Mouse (Mus musculus) midbrain, embryonic 16.5 days (tissue): ENCODE results near the gene Plekha6. TPM values are rescaled to one million over a fixed set of nuclear protein-coding genes. Genes with fewer than 3 reads are reported as not detected.
"Not testable (repeated sequence)": the region's sequence is repeated elsewhere in the genome, so short reads cannot be mapped to it uniquely, and the experiment has no call there.

Source experiments
- ATAC-seq: fragments of 200-750 bp; cut with Nextera tagmentation; 2 replicates; pipeline ENCODE4 v1.8.0; 2017; ENCODE audit warnings: moderate TSS enrichment
- H3K27ac ChIP-seq: fragments of 300-500 bp; sonication (generic); 2 replicates; pipeline ENCODE4 v1.5.1; 2014; ENCODE audit warnings: mild to moderate bottlenecking, low read length, mixed read lengths
- H3K27me3 ChIP-seq: fragments of 300-500 bp; sonication (generic); 2 replicates; pipeline ENCODE4 v1.6.1; 2014; ENCODE audit warnings: low read depth, low read length, mixed read lengths; ENCODE audit not compliant: control insufficient read depth, insufficient read depth
- H3K36me3 ChIP-seq: fragments of 300-500 bp; sonication (generic); 2 replicates; pipeline ENCODE4 v1.6.1; 2014; ENCODE audit warnings: mild to moderate bottlenecking, low read length, moderate library complexity, mixed read lengths; ENCODE audit not compliant: control insufficient read depth, insufficient read depth
- H3K4me1 ChIP-seq: fragments of 300-500 bp; sonication (generic); 2 replicates; pipeline ENCODE4 v1.6.1; 2014; ENCODE audit warnings: mild to moderate bottlenecking, low read length, mixed read lengths; ENCODE audit not compliant: control insufficient read depth, insufficient read depth
- H3K4me2 ChIP-seq: fragments of 300-500 bp; sonication (generic); 2 replicates; pipeline ENCODE4 v1.6.1; 2014; ENCODE audit warnings: mild to moderate bottlenecking, low read length, mixed read lengths
- H3K4me3 ChIP-seq: fragments of 300-500 bp; sonication (generic); 2 replicates; pipeline ENCODE4 v1.5.1; 2014; ENCODE audit warnings: low read depth, mild to moderate bottlenecking, low read length, moderate library complexity, mixed read lengths
- H3K9ac ChIP-seq: fragments of 300-500 bp; sonication (generic); 2 replicates; pipeline ENCODE4 v1.6.1; 2014; ENCODE audit warnings: low read depth, low read length, mixed read lengths
- H3K9me3 ChIP-seq: fragments of 300-500 bp; sonication (generic); replicated peaks from 2 replicates; pipeline ENCODE4 v1.6.1; 2014; ENCODE audit warnings: mild to moderate bottlenecking, low read length, mixed read lengths; ENCODE audit not compliant: control insufficient read depth, poor library complexity, severe bottlenecking
- WGBS: fragments of 180-500 bp; shearing (Covaris S2); extraction: QIAGEN DNeasy Blood & Tissue Kit; methylation state at CpG from one replicate; pipeline ENCODE4 v1.1.7; 2014; 5-methylcytosine and 5-hydroxymethylcytosine counted together
- polyA plus RNA-seq: library from polyadenylated mRNA; unstranded; fragments of >200 nt; fragmentation: Nextera tagmentation; extraction: Ambion mirVana; gene quantifications from 2 replicates; pipeline ENCODE4 v1.2.1, GENCODE M21; 2015

Plekha6 gene
- polyA plus RNA-seq, 1 experiment from 2014 or later: 17.3 TPM

GRCm38 (mm10) chr1:133328299-133328795, 164.3 kb downstream of the Plekha6 start:
- no peak for ATAC-seq
- 47% methylated on average over 6 of the region's 6 CpGs for WGBS
- Histone ChIP-seq H3K27ac (no peak overlapping the region), H3K36me3 (no peaks in the 10 kb centered on the region), H3K9me3 (no peaks in the 10 kb centered on the region), H3K4me2 (no peak overlapping the region), H3K4me1 (peaks cover 21% of the 10 kb centered on the region), H3K4me3 (no peak overlapping the region), H3K9ac (no peak overlapping the region), H3K27me3 (no peaks in the 10 kb centered on the region)

- Histone ChIP-seq H3K4me1 (peaks cover 21% of the 10 kb centered on the region), H3K9me3 (no peaks in the 10 kb centered on the region), H3K27ac (no peak overlapping the region), H3K4me2 (peak overlapping the region; percentile 61), H3K9ac (peak overlapping the region; percentile 54), H3K27me3 (no peaks in the 10 kb centered on the region), H3K4me3 (peak overlapping the region; percentile 27), H3K36me3 (no peaks in the 10 kb centered on the region)
- ATAC-seq: no peak; the same call in 1 of the 2 replicates
- WGBS: 10% methylated on average over 30 of the region's 34 CpGs
These were observed 165.1 kb downstream of the Plekha6 start for GRCm38 (mm10) chr1:133328896-133329637.

- no peaks in the 10 kb centered on the region for H3K36me3 ChIP-seq
- H3K9ac ChIP-seq: peak overlapping the region; percentile 54
- H3K27ac ChIP-seq: no peak overlapping the region
- ATAC-seq: no peak
- peak overlapping the region; percentile 61 for H3K4me2 ChIP-seq
- H3K4me3 ChIP-seq: peak overlapping the region; percentile 27
- WGBS: 19% methylated on average over 7 of the region's 7 CpGs
- H3K9me3 ChIP-seq: no peaks in the 10 kb centered on the region
- H3K4me1 ChIP-seq: peaks cover 21% of the 10 kb centered on the region
- H3K27me3 ChIP-seq: no peaks in the 10 kb centered on the region
These were observed 165.6 kb downstream of the Plekha6 start for GRCm38 (mm10) chr1:133329638-133329964.

DNA sequence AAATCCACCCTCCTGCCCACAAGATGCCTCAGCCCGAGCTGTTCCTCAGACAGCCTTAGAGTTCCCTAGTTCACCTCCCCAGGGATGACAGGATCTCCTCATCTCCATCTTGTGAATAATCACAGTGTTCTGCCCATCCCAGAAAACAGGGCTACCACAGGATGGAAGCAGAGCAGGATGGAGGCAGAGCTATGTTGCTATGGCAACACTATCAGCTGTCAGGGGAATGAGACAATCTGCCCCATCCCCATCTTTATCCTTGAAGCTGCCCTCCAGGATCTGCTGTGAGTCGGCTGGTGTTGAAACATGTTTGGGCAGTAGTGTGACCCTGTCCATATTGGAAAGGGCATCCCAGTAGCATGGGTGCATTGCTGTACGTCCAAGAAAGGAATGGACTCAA, 167.1 kb downstream of the Plekha6 start:
- Histone ChIP-seq H3K4me1 (peaks cover 21% of the 10 kb centered on the region), H3K4me2 (no peak overlapping the region), H3K27ac (peak overlapping the region; percentile 38), H3K36me3 (no peaks in the 10 kb centered on the region), H3K27me3 (no peaks in the 10 kb centered on the region), H3K9me3 (no peaks in the 10 kb centered on the region), H3K4me3 (no peak overlapping the region), H3K9ac (no peak overlapping the region)
- peak; percentile 90 for ATAC-seq
- 23% methylated on average over 3 of the region's 3 CpGs for WGBS

GRCm38 (mm10) chr1:133332656-133333430, 168.8 kb downstream of the Plekha6 start:
- 89% methylated on average over 11 of the region's 11 CpGs for WGBS
- H3K9ac ChIP-seq: no peak overlapping the region
- peaks cover 21% of the 10 kb centered on the region for H3K4me1 ChIP-seq
- H3K27ac ChIP-seq: no peak overlapping the region
- no peaks in the 10 kb centered on the region for H3K36me3 ChIP-seq
- ATAC-seq: no peak
- no peak overlapping the region for H3K4me3 ChIP-seq
- H3K4me2 ChIP-seq: no peak overlapping the region
- no peaks in the 10 kb centered on the region for H3K27me3 ChIP-seq
- no peaks in the 10 kb centered on the region for H3K9me3 ChIP-seq

- 31% methylated on average over 6 of the region's 6 CpGs for WGBS
These were observed 169.9 kb downstream of the Plekha6 start for GRCm38 (mm10) chr1:133333937-133334336.

GRCm38 (mm10) chr1:133340403-133340802, 176.4 kb downstream of the Plekha6 start:
- H3K9ac ChIP-seq, H3K36me3 ChIP-seq, H3K27ac ChIP-seq, H3K4me2 ChIP-seq, H3K4me1 ChIP-seq, H3K4me3 ChIP-seq, H3K27me3 ChIP-seq, ATAC-seq, H3K9me3 ChIP-seq: not testable (repeated sequence)
- 74% methylated on average over 1 of the region's 1 CpGs for whole genome bisulfite sequencing

More at GRCm38 (mm10) chr1:133333937-133334336, 169.9 kb downstream of the Plekha6 start:
- H3K4me2 ChIP-seq: no peak overlapping the region
- no peak overlapping the region for H3K27ac ChIP-seq
- peaks cover 16% of the 10 kb centered on the region for H3K4me1 ChIP-seq
- no peaks in the 10 kb centered on the region for H3K9me3 ChIP-seq
- no peaks in the 10 kb centered on the region for H3K27me3 ChIP-seq
- no peaks in the 10 kb centered on the region for H3K36me3 ChIP-seq
- ATAC-seq: no peak
- no peak overlapping the region for H3K4me3 ChIP-seq
- H3K9ac ChIP-seq: no peak overlapping the region

DNA sequence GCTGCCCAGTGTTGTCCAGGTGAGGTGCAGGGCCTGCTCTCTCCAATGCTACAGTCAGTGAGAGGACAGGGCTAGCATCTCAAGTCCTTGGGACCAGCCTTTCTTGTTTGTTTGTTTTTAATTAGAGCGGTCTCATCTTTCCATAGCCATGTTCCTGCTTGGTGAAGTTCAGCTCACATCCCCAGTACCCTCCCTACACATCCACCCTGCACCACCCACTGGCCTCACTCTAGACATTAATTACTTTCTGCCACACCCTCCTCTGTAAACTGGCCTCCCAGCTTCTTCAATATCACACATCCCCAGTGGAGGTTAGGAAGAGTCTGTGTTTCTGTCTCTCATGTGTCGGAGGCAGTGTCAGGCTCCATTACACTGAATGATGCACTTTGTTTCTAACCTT, 180.3 kb downstream of the Plekha6 start:
- Histone ChIP-seq H3K27ac (no peak overlapping the region), H3K9ac (no peak overlapping the region), H3K36me3 (no peaks in the 10 kb centered on the region), H3K4me1 (no peaks in the 10 kb centered on the region), H3K4me3 (no peak overlapping the region), H3K27me3 (no peaks in the 10 kb centered on the region), H3K9me3 (no peaks in the 10 kb centered on the region), H3K4me2 (no peak overlapping the region)
- 97% methylated on average over 2 of the region's 2 CpGs for WGBS
- no peak for ATAC-seq

- Histone ChIP-seq H3K27me3 (no peaks in the 10 kb centered on the region), H3K4me2 (no peak overlapping the region), H3K36me3 (no peaks in the 10 kb centered on the region), H3K9me3 (no peaks in the 10 kb centered on the region), H3K4me3 (no peak overlapping the region), H3K4me1 (no peaks in the 10 kb centered on the region), H3K9ac (no peak overlapping the region), H3K27ac (no peak overlapping the region)
- no peak for ATAC-seq
- 86% methylated on average over 9 of the region's 9 CpGs for WGBS
These were observed 182.5 kb downstream of the Plekha6 start for GRCm38 (mm10) chr1:133346531-133346930.
